Mouse (Mus musculus): ENCODE data around the gene Tulp1. TPM values are rescaled to one million over a fixed set of nuclear protein-coding genes. Genes with fewer than 3 reads are reported as not detected.
"Not testable (repeated sequence)": the region's sequence is repeated elsewhere in the genome, so short reads cannot be mapped to it uniquely, and the experiment has no call there.

The Tulp1 gene
- total and polyA plus RNA-seq, 2 experiments from 2014 or later: 2.0 TPM; not detected in 1

DNA sequence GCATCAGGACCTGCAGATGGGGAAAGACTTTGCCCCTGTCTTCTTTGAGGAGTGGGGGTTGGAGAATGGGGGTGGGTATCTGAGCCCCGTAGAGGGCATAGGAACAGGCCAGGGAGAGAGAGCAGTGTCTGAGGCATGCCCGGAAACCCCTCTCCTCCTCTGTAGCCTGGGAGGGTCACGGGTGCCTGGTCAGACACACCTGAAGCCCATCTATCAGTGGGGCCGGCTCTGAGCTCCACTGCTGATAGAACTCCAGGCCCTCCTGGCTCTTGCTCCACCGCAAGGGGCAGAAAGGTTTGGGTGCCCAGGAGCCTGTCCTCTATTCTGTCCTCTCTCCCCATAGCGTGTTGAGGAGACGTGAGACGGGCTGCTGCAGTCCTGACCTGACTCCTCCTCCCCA lies 39.3 kb downstream of the Tulp1 start:
- H3K9me3 ChIP-seq (ENCODE audit: low read length): no peaks in the 10 kb centered on the region
- WGBS: 93% methylated on average over 8 of the region's 8 CpGs
- no peak for TF ChIP-seq CTCF (IDR thresholded peaks at IDR 0.05; ENCODE audit: low read depth)
- H3K36me3 ChIP-seq (ENCODE audit: insufficient read depth, low read length): peaks cover 6% of the 10 kb centered on the region
- H3K4me1 ChIP-seq (ENCODE audit: insufficient read depth, low read length): peaks cover 17% of the 10 kb centered on the region
- H3K9ac ChIP-seq (replicated peaks; ENCODE audit: low read length): no peak overlapping the region
- ATAC-seq (no peak), DNase-seq (ENCODE audit: low spot score) (no peak)
- no peak overlapping the region for H3K27ac ChIP-seq
- H3K27me3 ChIP-seq (ENCODE audit: insufficient read depth, low read length): no peaks in the 10 kb centered on the region
- H3K4me2 ChIP-seq (ENCODE audit: low read depth, low read length): no peak overlapping the region
- no peak overlapping the region for H3K4me3 ChIP-seq (ENCODE audit: low read length)

DNA sequence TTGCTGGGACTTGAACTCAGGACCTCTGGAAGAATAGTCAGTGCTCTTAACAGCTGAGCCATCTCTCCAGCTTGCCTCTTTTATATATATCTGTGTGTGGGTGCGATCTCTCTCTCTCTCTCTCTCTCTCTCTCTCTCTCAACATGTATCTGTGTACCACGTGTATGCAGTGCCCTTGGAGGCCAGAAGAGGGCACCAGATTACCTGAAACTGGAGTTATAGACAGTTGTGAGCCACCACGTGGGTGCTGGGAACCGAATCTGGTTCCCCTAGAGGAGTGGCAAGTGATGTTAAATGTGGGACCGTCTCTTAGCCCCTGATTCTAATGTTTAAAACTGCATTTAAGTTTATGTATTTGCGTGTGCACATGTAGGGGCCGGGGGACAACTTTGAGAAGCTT lies 40.6 kb downstream of the Tulp1 start:
- not testable (repeated sequence) for H3K27me3 ChIP-seq (ENCODE audit: insufficient read depth, low read length); ATAC-seq; H3K36me3 ChIP-seq (ENCODE audit: insufficient read depth, low read length)

GRCm38 (mm10) chr17:28323786-28324185 lies 41.2 kb downstream of the Tulp1 start:
- Histone ChIP-seq H3K4me1 (ENCODE audit: insufficient read depth, low read length) (peaks cover 8% of the 10 kb centered on the region), H3K27ac (no peak overlapping the region), H3K27me3 (ENCODE audit: insufficient read depth, low read length) (no peaks in the 10 kb centered on the region), H3K4me2 (ENCODE audit: low read depth, low read length) (no peak overlapping the region), H3K9ac (replicated peaks; ENCODE audit: low read length) (no peak overlapping the region), H3K4me3 (ENCODE audit: low read length) (no peak overlapping the region), H3K36me3 (ENCODE audit: insufficient read depth, low read length) (no peaks in the 10 kb centered on the region), H3K9me3 (ENCODE audit: low read length) (no peaks in the 10 kb centered on the region)
- no peak for DNase-seq (ENCODE audit: low spot score)
- 93% methylated on average over 8 of the region's 8 CpGs for WGBS
- ATAC-seq: no peak
- no peak for TF ChIP-seq CTCF (IDR thresholded peaks at IDR 0.05; ENCODE audit: low read depth)

More for the DNA sequence above, 40.6 kb downstream of the Tulp1 start:
- H3K4me3 ChIP-seq (ENCODE audit: low read length); H3K4me2 ChIP-seq (ENCODE audit: low read depth, low read length); H3K27ac ChIP-seq; H3K9me3 ChIP-seq (ENCODE audit: low read length); H3K4me1 ChIP-seq (ENCODE audit: insufficient read depth, low read length); DNase-seq (ENCODE audit: low spot score); H3K9ac ChIP-seq (replicated peaks; ENCODE audit: low read length): not testable (repeated sequence)
- 0 out of 2 replicates have a peak, but pooled peaks have one; percentile 11 for TF ChIP-seq CTCF (IDR thresholded peaks at IDR 0.05; ENCODE audit: low read depth)
- 96% methylated on average over 7 of the region's 7 CpGs for WGBS

DNA sequence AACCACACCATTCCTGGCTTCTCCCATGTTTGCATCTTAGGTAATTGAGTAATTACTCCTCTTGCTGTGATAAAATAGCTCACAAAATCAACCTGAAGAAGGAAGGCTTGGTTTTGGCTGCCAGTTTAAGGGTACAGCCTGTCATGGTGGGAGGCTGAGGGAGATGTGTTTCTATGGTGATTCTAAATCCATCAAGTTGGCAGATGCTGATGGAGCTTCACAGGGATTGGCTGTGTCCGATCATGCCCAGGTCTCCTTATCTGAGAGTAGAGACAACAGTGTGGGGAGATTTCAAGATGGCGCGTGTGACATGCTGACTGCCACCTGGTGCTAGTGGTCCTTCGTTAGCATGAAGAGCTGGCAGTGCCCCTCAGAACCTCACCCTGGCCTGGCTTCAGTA lies 43.3 kb downstream of the Tulp1 start:
- Histone ChIP-seq H3K4me3 (ENCODE audit: low read length) (no peak overlapping the region), H3K9ac (replicated peaks; ENCODE audit: low read length) (no peak overlapping the region), H3K9me3 (ENCODE audit: low read length) (no peaks in the 10 kb centered on the region), H3K27ac (no peak overlapping the region), H3K4me2 (ENCODE audit: low read depth, low read length) (no peak overlapping the region), H3K36me3 (ENCODE audit: insufficient read depth, low read length) (peaks cover under 1% of the 10 kb centered on the region; the same call in 1 of the 2 replicates), H3K4me1 (ENCODE audit: insufficient read depth, low read length) (no peaks in the 10 kb centered on the region), H3K27me3 (ENCODE audit: insufficient read depth, low read length) (no peaks in the 10 kb centered on the region)
- ATAC-seq: no peak
- 90% methylated on average over 4 of the region's 4 CpGs for WGBS
- DNase-seq (ENCODE audit: low spot score): no peak
- no peak for TF ChIP-seq CTCF (IDR thresholded peaks at IDR 0.05; ENCODE audit: low read depth)

DNA sequence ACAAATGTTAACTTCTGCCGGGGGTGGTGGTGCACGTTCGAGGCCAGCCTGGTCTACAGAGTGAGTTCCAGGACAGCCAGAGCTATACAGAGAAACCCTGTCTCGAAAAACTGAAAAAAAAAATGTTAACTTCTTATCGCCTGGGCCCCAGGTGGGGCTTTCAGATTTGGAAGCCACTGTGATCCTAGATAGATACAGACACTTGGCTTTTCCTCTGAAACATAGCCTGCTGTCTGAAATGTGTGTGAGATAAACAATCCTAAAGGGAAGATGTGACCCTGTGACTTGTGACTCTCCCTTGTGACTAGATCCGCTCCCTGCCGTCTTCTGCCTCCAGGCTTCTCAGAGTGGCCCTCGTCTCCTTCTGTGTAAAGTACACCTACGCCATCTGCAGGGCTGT lies 47.3 kb downstream of the Tulp1 start:
- 83% methylated on average over 9 of the region's 9 CpGs for WGBS
- no peak overlapping the region for H3K9ac ChIP-seq (replicated peaks; ENCODE audit: low read length)
- peaks cover 4% of the 10 kb centered on the region; the same call in 1 of the 2 replicates for H3K36me3 ChIP-seq (ENCODE audit: insufficient read depth, low read length)
- no peak for TF ChIP-seq CTCF (IDR thresholded peaks at IDR 0.05; ENCODE audit: low read depth)
- no peak overlapping the region for H3K4me3 ChIP-seq (ENCODE audit: low read length)
- H3K4me1 ChIP-seq (ENCODE audit: insufficient read depth, low read length): 0 out of 2 replicates have a peak, but pooled peaks cover 5% of the 10 kb centered on the region
- ATAC-seq (no peak), DNase-seq (ENCODE audit: low spot score) (no peak)
- no peaks in the 10 kb centered on the region for H3K27me3 ChIP-seq (ENCODE audit: insufficient read depth, low read length)
- no peak overlapping the region for H3K27ac ChIP-seq
- H3K9me3 ChIP-seq (ENCODE audit: low read length): no peaks in the 10 kb centered on the region
- H3K4me2 ChIP-seq (ENCODE audit: low read depth, low read length): no peak overlapping the region

DNA sequence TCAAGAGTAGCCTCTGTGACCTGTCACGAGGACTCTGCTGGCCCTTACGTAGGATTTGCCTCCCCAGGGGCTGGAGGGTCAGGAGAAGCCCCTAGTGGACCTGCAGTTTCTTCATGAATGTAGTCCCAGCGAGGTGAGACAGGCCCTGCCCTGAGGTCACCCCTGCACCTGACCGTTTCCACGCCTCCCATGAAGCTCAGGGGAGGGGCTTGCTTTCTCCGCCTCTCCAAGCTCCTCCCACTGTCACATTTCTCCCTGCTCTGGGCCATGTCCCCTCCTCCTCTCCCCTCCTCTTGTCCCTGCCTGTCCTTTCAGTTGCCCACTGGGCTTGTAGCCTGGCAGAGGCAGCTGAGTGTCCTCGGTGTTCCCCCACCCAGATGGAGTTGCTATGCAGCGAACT lies 47.9 kb downstream of the Tulp1 start:
- ATAC-seq (no peak), DNase-seq (ENCODE audit: low spot score) (no peak)
- H3K4me1 ChIP-seq (ENCODE audit: insufficient read depth, low read length): 0 out of 2 replicates have a peak, but pooled peaks cover 5% of the 10 kb centered on the region
- H3K4me2 ChIP-seq (ENCODE audit: low read depth, low read length): no peak overlapping the region
- H3K36me3 ChIP-seq (ENCODE audit: insufficient read depth, low read length): peaks cover 4% of the 10 kb centered on the region; the same call in 1 of the 2 replicates
- no peak overlapping the region for H3K27ac ChIP-seq
- H3K27me3 ChIP-seq (ENCODE audit: insufficient read depth, low read length): no peaks in the 10 kb centered on the region
- H3K4me3 ChIP-seq (ENCODE audit: low read length): no peak overlapping the region
- WGBS: 53% methylated on average over 8 of the region's 8 CpGs
- TF ChIP-seq CTCF (IDR thresholded peaks at IDR 0.05; ENCODE audit: low read depth): no peak
- H3K9me3 ChIP-seq (ENCODE audit: low read length): no peaks in the 10 kb centered on the region
- no peak overlapping the region for H3K9ac ChIP-seq (replicated peaks; ENCODE audit: low read length)

GRCm38 (mm10) chr17:28316476-28316875 lies 48.5 kb downstream of the Tulp1 start:
- no peak overlapping the region for H3K4me2 ChIP-seq (ENCODE audit: low read depth, low read length)
- no peaks in the 10 kb centered on the region for H3K9me3 ChIP-seq (ENCODE audit: low read length)
- 0 out of 2 replicates have a peak, but pooled peaks cover 5% of the 10 kb centered on the region for H3K4me1 ChIP-seq (ENCODE audit: insufficient read depth, low read length)
- H3K36me3 ChIP-seq (ENCODE audit: insufficient read depth, low read length): peaks cover 4% of the 10 kb centered on the region; the same call in 1 of the 2 replicates
- H3K9ac ChIP-seq (replicated peaks; ENCODE audit: low read length): no peak overlapping the region
- TF ChIP-seq CTCF (IDR thresholded peaks at IDR 0.05; ENCODE audit: low read depth): peak; percentile 30; the same call in 1 of the 2 replicates
- 93% methylated on average over 9 of the region's 9 CpGs for WGBS
- no peaks in the 10 kb centered on the region for H3K27me3 ChIP-seq (ENCODE audit: insufficient read depth, low read length)
- H3K4me3 ChIP-seq (ENCODE audit: low read length): no peak overlapping the region
- H3K27ac ChIP-seq: no peak overlapping the region
- DNase-seq (ENCODE audit: low spot score) (no peak), ATAC-seq (no peak)
